Mouse (Mus musculus) embryonic facial prominence, embryonic 13.5 days (tissue): ENCODE data around the gene Wasf1. TPM values are rescaled to one million over a fixed set of nuclear protein-coding genes. Genes with fewer than 3 reads are reported as not detected.

Experiments
- ATAC-seq: fragments of 200-750 bp; cut with Nextera tagmentation; 2 replicates; pipeline ENCODE4 v1.8.0; 2017; ENCODE audit warnings: low read depth; ENCODE audit not compliant: insufficient number of reproducible peaks, insufficient read depth, low FRiP score, low TSS enrichment
- H3K27ac ChIP-seq: fragments of 300-500 bp; sonication (generic); 2 replicates; pipeline ENCODE4 v1.5.1; 2015; ENCODE audit warnings: moderate library complexity, mild to moderate bottlenecking, inconsistent platforms
- H3K27me3 ChIP-seq: fragments of 300-500 bp; sonication (generic); 2 replicates; pipeline ENCODE4 v1.6.1; 2015; ENCODE audit warnings: mild to moderate bottlenecking, inconsistent platforms
- H3K36me3 ChIP-seq: fragments of 300-500 bp; sonication (generic); 2 replicates; pipeline ENCODE4 v1.6.1; 2015; ENCODE audit warnings: mild to moderate bottlenecking, inconsistent platforms
- H3K4me1 ChIP-seq: fragments of 300-500 bp; sonication (generic); 2 replicates; pipeline ENCODE4 v1.6.1; 2015; ENCODE audit warnings: inconsistent platforms
- H3K4me2 ChIP-seq: fragments of 300-500 bp; sonication (generic); 2 replicates; pipeline ENCODE4 v1.6.1; 2015; ENCODE audit warnings: moderate library complexity, mild to moderate bottlenecking, inconsistent platforms
- H3K4me3 ChIP-seq: fragments of 300-500 bp; sonication (generic); 2 replicates; pipeline ENCODE4 v1.5.1; 2015; ENCODE audit warnings: mild to moderate bottlenecking, inconsistent platforms
- H3K9ac ChIP-seq: fragments of 300-500 bp; sonication (generic); 2 replicates; pipeline ENCODE4 v1.6.1; 2015; ENCODE audit warnings: mild to moderate bottlenecking, inconsistent platforms
- H3K9me3 ChIP-seq: fragments of 300-500 bp; sonication (generic); 2 replicates; pipeline ENCODE4 v1.6.1; 2016; ENCODE audit warnings: inconsistent platforms
- WGBS: fragments of 180-500 bp; shearing (Covaris S2); methylation state at CpG from one replicate; pipeline ENCODE4 v1.1.7; 2015; ENCODE audit warnings: mixed read lengths; 5-methylcytosine and 5-hydroxymethylcytosine counted together
- polyA plus RNA-seq: library from polyadenylated mRNA; unstranded; fragments of >200 nt; fragmentation: Nextera tagmentation; extraction: Ambion mirVana; gene quantifications from 2 replicates; pipeline ENCODE4 v1.2.1, GENCODE M21; 2015

Wasf1 gene
- polyA plus RNA-seq, 1 experiment from 2014 or later, result 27.3 TPM

DNA sequence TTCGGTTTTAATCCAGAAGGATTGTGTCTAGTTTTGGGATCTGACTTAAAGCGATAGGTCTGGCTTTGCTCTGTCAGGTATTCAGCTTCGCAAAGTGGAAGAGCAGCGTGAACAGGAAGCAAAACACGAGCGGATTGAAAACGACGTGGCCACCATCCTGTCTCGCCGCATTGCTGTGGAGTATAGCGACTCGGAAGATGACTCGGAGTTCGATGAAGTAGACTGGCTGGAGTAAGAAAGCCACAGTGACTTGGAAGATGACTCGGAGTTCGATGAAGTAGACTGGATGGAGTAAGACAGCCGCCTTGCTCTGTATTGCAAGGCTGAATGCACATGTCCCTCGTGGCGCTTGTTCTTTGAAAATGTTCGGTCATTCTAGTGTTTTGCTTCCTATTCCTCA lies 54.3 kb downstream of the Wasf1 start:
- Histone ChIP-seq H3K36me3 (peaks cover 30% of the 10 kb centered on the region), H3K27ac (no peak overlapping the region), H3K4me2 (no peak overlapping the region), H3K9me3 (no peaks in the 10 kb centered on the region), H3K4me3 (no peak overlapping the region), H3K4me1 (no peaks in the 10 kb centered on the region), H3K27me3 (no peaks in the 10 kb centered on the region), H3K9ac (no peak overlapping the region)
- ATAC-seq, result no peak
- 93% methylated on average over 20 of the region's 20 CpGs for WGBS

DNA sequence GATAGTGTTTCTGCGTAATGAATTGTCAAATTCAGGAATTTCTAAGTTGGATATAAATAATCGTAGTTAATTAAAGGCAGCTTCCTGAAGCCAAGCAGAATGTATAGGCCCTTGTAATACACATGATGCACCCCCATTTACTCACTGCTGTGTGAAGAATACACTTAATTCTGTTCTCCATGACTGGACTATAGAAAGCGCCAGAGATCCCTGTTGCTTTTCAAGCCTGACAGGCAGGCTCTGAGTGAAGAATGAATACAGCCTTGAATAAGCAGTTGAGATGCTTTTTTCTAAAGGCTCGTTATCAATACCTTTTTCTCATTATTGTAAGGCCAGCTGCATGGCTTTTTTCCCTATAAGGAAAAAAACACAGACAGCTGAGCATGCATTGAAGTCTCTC lies 59.4 kb downstream of the Wasf1 start:
- no peaks in the 10 kb centered on the region for H3K4me1 ChIP-seq
- no peak overlapping the region for H3K4me2 ChIP-seq
- H3K36me3 ChIP-seq, result peaks cover 16% of the 10 kb centered on the region
- ATAC-seq, result no peak
- no peak overlapping the region for H3K9ac ChIP-seq
- WGBS, result 69% methylated on average over 4 of the region's 4 CpGs
- no peak overlapping the region for H3K4me3 ChIP-seq
- no peak overlapping the region for H3K27ac ChIP-seq
- H3K9me3 ChIP-seq, result no peaks in the 10 kb centered on the region
- no peaks in the 10 kb centered on the region for H3K27me3 ChIP-seq

DNA sequence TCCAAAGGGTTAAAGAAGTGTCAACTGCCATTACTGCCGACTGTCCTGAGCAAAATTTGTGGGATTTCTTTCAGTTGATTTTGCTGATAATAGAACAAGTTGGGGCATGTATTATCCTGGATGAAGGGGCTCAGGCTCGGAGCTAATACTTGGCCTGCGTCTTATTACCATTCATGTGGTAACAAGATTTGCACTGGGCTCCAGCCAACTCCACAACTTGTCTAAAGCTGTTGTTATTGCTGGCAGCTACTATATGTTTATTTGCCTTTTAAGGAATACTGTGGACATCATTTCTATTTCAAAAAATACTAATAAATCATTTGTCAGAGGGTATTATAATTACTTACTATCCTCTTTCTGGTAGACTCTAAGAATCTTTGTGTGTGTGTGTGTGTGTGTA lies 66.9 kb downstream of the Wasf1 start:
- Histone ChIP-seq H3K9me3 (no peaks in the 10 kb centered on the region), H3K4me2 (no peak overlapping the region), H3K4me1 (no peaks in the 10 kb centered on the region), H3K4me3 (no peak overlapping the region), H3K36me3 (no peaks in the 10 kb centered on the region; the same call in 1 of the 2 replicates), H3K9ac (no peak overlapping the region), H3K27ac (no peak overlapping the region), H3K27me3 (no peaks in the 10 kb centered on the region)
- WGBS, result 57% methylated on average over 3 of the region's 3 CpGs
- ATAC-seq, result no peak

DNA sequence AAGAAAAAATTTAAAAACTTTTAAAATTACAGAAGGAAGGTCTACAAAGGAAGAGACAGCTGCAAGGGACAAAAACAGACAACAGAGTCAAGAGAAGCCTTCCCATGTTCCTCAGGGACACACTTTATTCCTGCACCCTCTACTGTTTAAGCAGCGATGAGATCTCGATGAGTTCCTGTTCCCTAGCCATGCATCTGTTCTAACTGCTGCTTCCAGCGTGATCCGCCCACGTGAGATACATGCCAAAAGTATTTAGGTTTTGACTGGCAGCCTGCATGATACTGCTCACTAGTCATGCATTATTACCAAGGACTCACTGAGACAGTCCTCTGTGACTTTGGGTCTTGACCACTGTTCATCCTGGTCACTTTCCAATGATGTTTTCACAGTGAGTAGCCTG lies 72.9 kb downstream of the Wasf1 start:
- no peaks in the 10 kb centered on the region for H3K27me3 ChIP-seq
- ATAC-seq, result no peak
- no peaks in the 10 kb centered on the region; the same call in 1 of the 2 replicates for H3K36me3 ChIP-seq
- H3K9me3 ChIP-seq, result no peaks in the 10 kb centered on the region
- no peak overlapping the region for H3K4me3 ChIP-seq
- H3K4me1 ChIP-seq, result no peaks in the 10 kb centered on the region
- H3K4me2 ChIP-seq, result no peak overlapping the region
- WGBS, result 90% methylated on average over 5 of the region's 5 CpGs
- H3K9ac ChIP-seq, result no peak overlapping the region
- H3K27ac ChIP-seq, result no peak overlapping the region

DNA sequence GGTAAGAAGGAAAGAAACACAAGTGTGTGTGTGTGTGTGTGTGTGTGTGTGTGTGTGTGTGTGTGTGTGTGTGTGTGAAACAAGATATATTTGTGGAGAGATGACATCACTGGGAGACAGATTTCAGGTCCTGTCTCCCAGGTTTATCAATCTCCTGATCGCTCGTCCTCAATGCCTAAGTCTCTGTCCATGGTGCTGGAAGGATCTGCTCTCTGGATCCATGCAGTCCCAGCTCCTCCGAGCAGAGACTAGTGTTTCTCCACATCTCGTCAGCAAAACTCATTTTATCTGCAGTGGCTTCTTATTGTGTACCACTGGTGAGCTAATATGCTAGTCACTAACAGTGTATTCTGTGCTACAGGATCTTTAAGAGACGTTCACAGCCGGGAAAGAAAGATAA lies 78.1 kb downstream of the Wasf1 start:
- H3K9ac ChIP-seq, result no peak overlapping the region
- no peaks in the 10 kb centered on the region for H3K4me1 ChIP-seq
- ATAC-seq, result no peak
- H3K27me3 ChIP-seq, result no peaks in the 10 kb centered on the region
- H3K9me3 ChIP-seq, result no peaks in the 10 kb centered on the region
- 40% methylated on average over 6 of the region's 6 CpGs for WGBS
- no peaks in the 10 kb centered on the region for H3K36me3 ChIP-seq
- H3K27ac ChIP-seq, result no peak overlapping the region
- no peak overlapping the region for H3K4me3 ChIP-seq
- H3K4me2 ChIP-seq, result no peak overlapping the region

DNA sequence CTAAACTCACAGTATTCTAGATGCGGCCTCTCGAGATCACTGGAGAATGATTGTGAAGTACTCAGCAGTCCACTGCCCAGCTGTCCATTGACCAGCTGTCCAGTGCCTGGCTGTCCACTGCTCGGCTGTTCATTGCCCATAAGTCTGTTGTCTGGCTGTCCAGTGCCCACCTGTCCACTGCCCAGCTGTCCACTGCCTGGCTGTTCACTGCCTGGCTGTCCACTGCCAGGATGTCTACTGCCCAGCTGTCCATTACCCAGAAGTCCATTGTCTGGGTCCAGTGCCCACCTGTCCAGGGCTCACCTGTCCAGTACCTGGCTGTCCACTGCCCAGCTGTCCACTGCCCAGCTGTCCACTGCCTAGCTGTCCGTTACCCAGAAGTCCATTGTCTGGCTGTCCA lies 78.7 kb downstream of the Wasf1 start:
- Histone ChIP-seq H3K4me1 (no peaks in the 10 kb centered on the region), H3K4me3 (no peak overlapping the region), H3K36me3 (no peaks in the 10 kb centered on the region), H3K27ac (no peak overlapping the region), H3K9me3 (no peaks in the 10 kb centered on the region), H3K27me3 (no peaks in the 10 kb centered on the region), H3K9ac (no peak overlapping the region), H3K4me2 (no peak overlapping the region)
- no peak for ATAC-seq
- 96% methylated on average over 4 of the region's 4 CpGs for WGBS

DNA sequence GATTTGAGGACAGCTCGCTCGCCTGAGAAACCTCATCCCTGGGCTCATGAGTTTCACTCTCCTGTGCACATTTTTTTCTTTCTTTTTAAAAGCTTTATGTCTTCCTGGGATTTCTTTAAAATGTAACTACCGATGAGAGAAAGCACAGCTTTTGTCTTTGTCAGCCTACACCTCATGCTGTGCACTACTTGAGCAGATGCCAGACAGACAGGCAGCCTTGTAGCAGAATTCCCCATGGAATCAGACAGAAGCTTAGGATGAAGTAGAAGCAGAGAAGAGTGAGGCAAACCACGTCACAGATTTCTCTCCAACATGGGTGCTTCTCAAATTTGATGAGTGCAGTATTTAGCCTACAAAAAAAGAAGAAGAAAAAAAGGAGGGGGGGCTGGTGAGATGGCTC lies 81.3 kb downstream of the Wasf1 start:
- Histone ChIP-seq H3K4me1 (peaks cover 4% of the 10 kb centered on the region; the same call in 1 of the 2 replicates), H3K36me3 (no peaks in the 10 kb centered on the region), H3K27ac (no peak overlapping the region), H3K4me2 (no peak overlapping the region), H3K9ac (no peak overlapping the region), H3K27me3 (0 out of 2 replicates have a peak, but pooled peaks cover 4% of the 10 kb centered on the region), H3K9me3 (no peaks in the 10 kb centered on the region), H3K4me3 (no peak overlapping the region)
- 57% methylated on average over 4 of the region's 4 CpGs for WGBS
- no peak for ATAC-seq

DNA sequence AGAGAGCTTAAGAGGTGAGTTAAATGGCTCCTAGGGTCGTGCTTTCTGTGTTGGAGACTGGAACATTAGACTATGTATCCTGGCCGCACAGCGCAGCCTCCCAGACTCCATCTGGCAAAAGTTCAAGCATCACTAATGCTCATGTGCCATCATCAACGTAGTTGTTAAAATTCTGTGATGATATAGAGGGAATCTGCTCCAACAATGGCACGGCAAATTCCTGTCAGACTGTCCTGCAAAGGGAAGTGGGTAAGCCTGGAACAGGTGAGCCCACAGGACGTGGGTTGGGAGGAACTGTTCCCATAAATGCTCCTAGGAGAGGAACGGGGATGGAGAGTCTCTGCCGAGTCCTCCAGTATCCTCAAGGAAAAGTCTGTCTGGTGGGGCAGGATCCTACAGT lies 85.3 kb downstream of the Wasf1 start:
- 0 out of 2 replicates have a peak, but pooled peaks cover 4% of the 10 kb centered on the region for H3K27me3 ChIP-seq
- H3K36me3 ChIP-seq, result no peaks in the 10 kb centered on the region
- H3K27ac ChIP-seq, result no peak overlapping the region
- H3K4me2 ChIP-seq, result no peak overlapping the region
- H3K9me3 ChIP-seq, result no peaks in the 10 kb centered on the region
- peaks cover 5% of the 10 kb centered on the region; the same call in 1 of the 2 replicates for H3K4me1 ChIP-seq
- no peak for ATAC-seq
- no peak overlapping the region for H3K4me3 ChIP-seq
- H3K9ac ChIP-seq, result no peak overlapping the region
- WGBS, result 62% methylated on average over 8 of the region's 8 CpGs

DNA sequence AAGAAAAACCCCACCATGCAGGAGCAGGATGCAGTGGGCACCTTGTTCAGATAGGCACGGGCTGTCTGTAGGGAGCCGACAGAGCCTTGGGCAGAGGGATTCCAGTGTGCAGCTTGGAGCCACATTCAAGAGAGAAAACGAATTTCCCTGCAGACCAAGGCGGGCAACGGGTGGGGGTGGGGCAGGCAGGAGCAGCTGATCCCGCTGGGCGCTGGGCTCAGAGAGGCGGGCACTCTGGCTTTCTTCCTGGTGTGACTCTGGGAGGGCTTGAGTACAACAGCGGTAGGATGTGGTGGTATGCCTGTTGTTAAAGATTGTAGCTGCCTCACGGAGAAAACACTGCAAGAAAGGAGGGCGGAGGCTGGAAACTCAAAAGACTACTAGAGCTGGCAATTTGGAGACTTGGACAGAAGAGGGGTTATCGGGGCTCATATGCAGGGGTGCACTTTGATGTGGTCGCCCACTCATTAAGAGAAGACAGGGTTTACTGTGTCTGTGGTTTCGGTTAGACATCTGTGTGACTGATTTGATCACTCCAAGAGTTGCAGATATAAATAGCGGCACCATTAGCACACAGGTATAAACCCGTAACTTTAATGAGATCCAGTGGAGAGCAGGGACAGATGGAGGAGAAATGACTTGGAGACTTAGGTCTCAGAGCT lies 86.2 kb downstream of the Wasf1 start:
- Histone ChIP-seq H3K4me1 (peaks cover 5% of the 10 kb centered on the region; the same call in 1 of the 2 replicates), H3K36me3 (no peaks in the 10 kb centered on the region), H3K9me3 (no peaks in the 10 kb centered on the region), H3K27ac (no peak overlapping the region), H3K9ac (0 out of 2 replicates have a peak overlapping the region, but pooled peaks have one; percentile 11), H3K4me3 (peak overlapping the region; percentile 5; the same call in 1 of the 2 replicates), H3K27me3 (0 out of 2 replicates have a peak, but pooled peaks cover 4% of the 10 kb centered on the region), H3K4me2 (peak overlapping the region; percentile 51)
- ATAC-seq, result no peak
- 5% methylated on average over 16 of the region's 16 CpGs for WGBS

DNA sequence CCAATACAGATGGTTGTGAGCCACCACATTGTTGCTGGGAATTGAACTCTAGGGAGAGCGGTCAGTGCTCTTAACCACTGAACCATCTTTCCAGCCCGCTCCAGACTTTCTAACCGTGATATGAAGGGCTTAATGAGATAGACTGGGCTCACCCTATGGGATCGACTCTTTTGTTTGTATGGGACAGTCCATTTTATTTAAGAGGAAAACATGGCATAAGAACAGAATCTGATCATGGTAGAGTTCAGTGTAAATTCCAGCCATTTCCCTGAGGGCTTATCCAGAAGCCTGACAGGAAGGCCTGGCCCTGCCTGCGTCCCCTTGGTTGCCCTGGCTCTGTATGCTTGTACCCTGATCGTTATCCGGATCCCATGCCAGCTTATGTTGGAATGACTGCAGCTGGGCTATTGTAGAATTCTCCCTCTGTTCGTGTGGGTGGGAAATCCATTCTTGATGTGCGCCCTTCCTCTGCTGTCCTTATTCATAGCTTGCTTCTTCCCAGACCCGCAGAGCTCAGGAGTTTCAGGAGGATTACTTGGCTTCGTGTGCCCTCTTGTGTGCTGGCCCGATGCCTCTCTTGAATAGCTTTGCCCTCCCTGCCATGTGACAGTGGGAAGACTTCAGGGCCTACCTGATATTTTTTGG lies 87.4 kb downstream of the Wasf1 start:
- Histone ChIP-seq H3K4me2 (no peak overlapping the region), H3K27me3 (0 out of 2 replicates have a peak, but pooled peaks cover 4% of the 10 kb centered on the region), H3K4me3 (no peak overlapping the region), H3K36me3 (no peaks in the 10 kb centered on the region), H3K4me1 (peaks cover 5% of the 10 kb centered on the region; the same call in 1 of the 2 replicates), H3K9me3 (no peaks in the 10 kb centered on the region), H3K27ac (no peak overlapping the region), H3K9ac (no peak overlapping the region)
- no peak for ATAC-seq
- 78% methylated on average over 12 of the region's 12 CpGs for WGBS

DNA sequence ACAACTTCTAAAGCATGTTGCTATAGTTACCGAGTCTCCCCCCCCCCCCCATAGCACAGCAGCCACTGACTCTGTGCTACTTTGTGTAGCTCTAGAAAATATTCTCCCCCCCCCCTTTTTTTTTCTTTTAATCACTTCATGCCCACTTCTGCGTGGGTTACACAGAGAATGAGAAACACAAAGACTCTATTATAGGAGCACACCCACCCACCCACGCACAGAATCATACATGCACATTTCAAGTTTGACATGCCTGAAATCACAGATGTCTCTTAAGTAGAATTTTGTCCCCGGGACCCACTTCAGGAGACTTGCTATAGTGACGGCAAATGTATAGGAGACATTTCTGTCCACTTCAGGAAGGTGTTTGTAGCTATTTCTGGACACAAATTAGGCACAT lies 88.0 kb downstream of the Wasf1 start:
- H3K9ac ChIP-seq, result no peak overlapping the region

DNA sequence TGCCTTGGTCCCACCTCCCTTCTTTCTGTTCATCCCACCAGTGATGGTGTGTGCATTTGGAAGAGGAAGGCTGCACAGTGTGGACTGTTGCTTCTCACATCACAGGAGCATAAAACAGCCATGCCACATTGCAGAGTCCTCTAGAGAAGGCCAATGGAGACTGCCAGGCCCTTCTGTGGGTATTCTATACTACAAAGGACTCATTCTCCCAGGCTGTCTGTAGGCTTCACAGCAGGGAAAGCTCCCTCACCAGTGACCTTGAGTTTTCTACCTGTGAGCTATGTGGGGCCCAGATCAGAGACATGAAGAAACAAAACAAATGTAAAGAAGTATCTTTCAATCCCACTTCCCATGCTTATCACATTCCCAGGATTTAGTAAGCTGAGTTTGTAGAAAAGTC lies 100.5 kb downstream of the Wasf1 start:
- Histone ChIP-seq H3K4me3 (no peak overlapping the region), H3K4me1 (peaks cover 3% of the 10 kb centered on the region), H3K36me3 (no peaks in the 10 kb centered on the region), H3K9me3 (no peaks in the 10 kb centered on the region), H3K9ac (no peak overlapping the region), H3K27ac (no peak overlapping the region), H3K4me2 (no peak overlapping the region), H3K27me3 (no peaks in the 10 kb centered on the region)
- ATAC-seq, result no peak

More for the DNA sequence above, 88.0 kb downstream of the Wasf1 start:
- 0 out of 2 replicates have a peak, but pooled peaks cover 4% of the 10 kb centered on the region for H3K27me3 ChIP-seq
- no peak for ATAC-seq
- no peak overlapping the region for H3K27ac ChIP-seq
- no peak overlapping the region for H3K4me3 ChIP-seq
- H3K4me2 ChIP-seq, result no peak overlapping the region
- H3K9me3 ChIP-seq, result no peaks in the 10 kb centered on the region
- 67% methylated on average over 5 of the region's 5 CpGs for WGBS
- no peaks in the 10 kb centered on the region for H3K36me3 ChIP-seq
- H3K4me1 ChIP-seq, result peaks cover 5% of the 10 kb centered on the region; the same call in 1 of the 2 replicates
